Mouse (Mus musculus) layer of hippocampus, adult 2 months (tissue): ENCODE data around the gene Smg6. TPM values are rescaled to one million over a fixed set of nuclear protein-coding genes. Genes with fewer than 3 reads are reported as not detected.
"Not testable (repeated sequence)": the region's sequence is repeated elsewhere in the genome, so short reads cannot be mapped to it uniquely, and the experiment has no call there.

ENCODE experiments used
- DNase-seq, 2 experiments: peaks; one replicate each; pipeline ENCODE4 v3.0.0; 2022; ENCODE audit warnings: low spot score in 2 of 2
- H3K27ac ChIP-seq: fragments of 200-600 bp; 2 replicates; pipeline ENCODE4 v1.8.1; 2022
- H3K4me3 ChIP-seq: fragments of 200-600 bp; 2 replicates; pipeline ENCODE4 v1.8.1; 2022; ENCODE audit warnings: mild to moderate bottlenecking
- CTCF ChIP-seq: fragments of 200-600 bp; conservative IDR thresholded peaks from 2 replicates; pipeline ENCODE4 v1.8.1; 2022; ENCODE audit warnings: antibody characterized with exemption, mild to moderate bottlenecking, moderate library complexity
- total RNA-seq, 2 experiments: library from RNA; stranded (reverse); gene quantifications; 2 replicates each; pipeline ENCODE4 v1.2.3; 2021

Smg6 gene
- total RNA-seq, 2 experiments from 2014 or later = 31.9 to 34.7 TPM

GRCm38 (mm10) chr11:74990501-74990900, 64.9 kb downstream of the Smg6 start:
- DNase-seq = no peak
- no peak for TF ChIP-seq CTCF
- H3K27ac ChIP-seq = no peak overlapping the region
- H3K4me3 ChIP-seq = no peak overlapping the region

GRCm38 (mm10) chr11:74991290-74991689, 65.7 kb downstream of the Smg6 start:
- H3K27ac ChIP-seq = no peak overlapping the region
- no peak for DNase-seq
- no peak overlapping the region for H3K4me3 ChIP-seq
- TF ChIP-seq CTCF = no peak

GRCm38 (mm10) chr11:74992427-74992987, 66.9 kb downstream of the Smg6 start:
- H3K27ac ChIP-seq = peak overlapping the region; percentile 71
- DNase-seq = peak in 1 of 2 experiments; percentile 14
- no peak overlapping the region for H3K4me3 ChIP-seq
- TF ChIP-seq CTCF = no peak

- Histone ChIP-seq H3K27ac (no peak overlapping the region), H3K4me3 (no peak overlapping the region)
- peak; percentile 60 for TF ChIP-seq CTCF
- DNase-seq = no peak
These were observed 68.5 kb downstream of the Smg6 start for GRCm38 (mm10) chr11:74994141-74994540.

- Histone ChIP-seq H3K4me3 (no peak overlapping the region), H3K27ac (no peak overlapping the region)
- DNase-seq = no peak
- TF ChIP-seq CTCF = no peak
These were observed 69.2 kb downstream of the Smg6 start for GRCm38 (mm10) chr11:74994856-74995255.

GRCm38 (mm10) chr11:74996482-74996881, 70.9 kb downstream of the Smg6 start:
- TF ChIP-seq CTCF = no peak
- no peak for DNase-seq
- H3K4me3 ChIP-seq = no peak overlapping the region
- H3K27ac ChIP-seq = no peak overlapping the region

- H3K4me3 ChIP-seq = no peak overlapping the region
- no peak for DNase-seq
- no peak overlapping the region for H3K27ac ChIP-seq
- no peak for TF ChIP-seq CTCF
These were observed 75.4 kb downstream of the Smg6 start for GRCm38 (mm10) chr11:75000869-75001653.

- Histone ChIP-seq H3K27ac (no peak overlapping the region), H3K4me3 (no peak overlapping the region)
- TF ChIP-seq CTCF = no peak
- no peak for DNase-seq
These were observed 82.6 kb downstream of the Smg6 start for GRCm38 (mm10) chr11:75008270-75008669.

GRCm38 (mm10) chr11:75009537-75009936, 83.9 kb downstream of the Smg6 start:
- not testable (repeated sequence) for H3K4me3 ChIP-seq, H3K27ac ChIP-seq, DNase-seq

GRCm38 (mm10) chr11:75012997-75013694, 87.5 kb downstream of the Smg6 start:
- TF ChIP-seq CTCF = 0 out of 2 replicates have a peak, but pooled peaks have one; percentile 8
- DNase-seq = peak in 1 of 2 experiments; percentile 20
- no peak overlapping the region for H3K4me3 ChIP-seq
- peak overlapping the region; percentile 77 for H3K27ac ChIP-seq

GRCm38 (mm10) chr11:75013764-75014695, 88.4 kb downstream of the Smg6 start:
- no peak for TF ChIP-seq CTCF
- H3K27ac ChIP-seq = peak overlapping the region; percentile 80

GRCm38 (mm10) chr11:75014816-75015215, 89.2 kb downstream of the Smg6 start:
- DNase-seq = no peak
- no peak for TF ChIP-seq CTCF
- H3K27ac ChIP-seq = peak overlapping the region; percentile 80

More at GRCm38 (mm10) chr11:75013764-75014695, 88.4 kb downstream of the Smg6 start:
- H3K4me3 ChIP-seq = no peak overlapping the region
- DNase-seq = no peak

More at GRCm38 (mm10) chr11:75014816-75015215, 89.2 kb downstream of the Smg6 start:
- no peak overlapping the region for H3K4me3 ChIP-seq
